Mouse (Mus musculus) neural tube, embryonic 15.5 days (tissue): ENCODE data around the gene Ndufaf5. TPM values are rescaled to one million over a fixed set of nuclear protein-coding genes. Genes with fewer than 3 reads are reported as not detected.

Experiments
- ATAC-seq: fragments of 200-750 bp; cut with Nextera tagmentation; 2 replicates; pipeline ENCODE4 v1.8.0; 2017; ENCODE audit warnings: mild to moderate bottlenecking, moderate TSS enrichment, moderate library complexity; ENCODE audit not compliant: low FRiP score
- H3K27ac ChIP-seq: fragments of 300-500 bp; sonication (generic); replicated peaks from 2 replicates; pipeline ENCODE4 v1.5.1; 2015; ENCODE audit warnings: mild to moderate bottlenecking, inconsistent platforms
- H3K27me3 ChIP-seq: fragments of 300-500 bp; sonication (generic); replicated peaks from 2 replicates; pipeline ENCODE4 v1.6.1; 2015; ENCODE audit warnings: inconsistent platforms
- H3K36me3 ChIP-seq: fragments of 300-500 bp; sonication (generic); 2 replicates; pipeline ENCODE4 v1.6.1; 2015; ENCODE audit warnings: inconsistent platforms
- H3K4me1 ChIP-seq: fragments of 300-500 bp; sonication (generic); 2 replicates; pipeline ENCODE4 v1.6.1; 2015; ENCODE audit warnings: inconsistent platforms
- H3K4me2 ChIP-seq: fragments of 300-500 bp; sonication (generic); 2 replicates; pipeline ENCODE4 v1.6.1; 2015; ENCODE audit warnings: inconsistent platforms, mild to moderate bottlenecking, moderate library complexity
- H3K4me3 ChIP-seq: fragments of 300-500 bp; sonication (generic); replicated peaks from 2 replicates; pipeline ENCODE4 v1.5.1; 2015; ENCODE audit warnings: mild to moderate bottlenecking, inconsistent platforms
- H3K9ac ChIP-seq: fragments of 300-500 bp; sonication (generic); replicated peaks from 2 replicates; pipeline ENCODE4 v1.6.1; 2015; ENCODE audit warnings: mild to moderate bottlenecking, inconsistent platforms
- H3K9me3 ChIP-seq: fragments of 300-500 bp; sonication (generic); replicated peaks from 2 replicates; pipeline ENCODE4 v1.6.1; 2016; ENCODE audit warnings: inconsistent platforms
- WGBS: fragments of 180-500 bp; shearing (Covaris S2); methylation state at CpG from one replicate; pipeline ENCODE4 v1.1.7; 2015; ENCODE audit warnings: mixed read lengths; 5-methylcytosine and 5-hydroxymethylcytosine counted together
- polyA plus RNA-seq: library from polyadenylated mRNA; unstranded; fragments of >200 nt; fragmentation: Nextera tagmentation; extraction: Ambion mirVana; gene quantifications from 2 replicates; pipeline ENCODE4 v1.2.1, GENCODE M21; 2015

Ndufaf5 gene
- polyA plus RNA-seq, 1 experiment from 2014 or later: 69.4 TPM

DNA sequence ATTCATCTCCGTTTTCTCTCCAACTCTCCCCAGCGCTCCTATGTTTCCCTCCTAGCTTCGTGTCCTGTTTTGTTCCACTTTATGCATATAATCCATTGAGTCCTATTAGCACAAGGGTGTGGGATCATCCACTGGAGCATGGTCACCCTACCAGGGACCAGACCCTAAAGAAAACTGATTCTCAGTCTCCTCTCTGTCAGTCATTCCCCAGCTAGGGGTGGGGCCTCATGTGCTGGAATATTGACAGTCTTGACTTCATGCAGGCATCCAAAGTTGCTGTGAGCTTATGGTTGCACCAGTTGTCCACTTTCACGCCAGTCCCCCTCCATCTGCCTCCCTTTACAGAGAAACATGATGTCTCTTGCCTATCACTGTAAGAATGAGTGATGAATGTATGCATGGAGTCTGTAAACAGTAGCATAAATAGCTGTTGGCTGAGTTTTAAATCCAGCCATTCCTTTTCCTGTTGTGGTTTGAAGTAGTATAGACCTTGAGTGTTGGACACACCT, 44.1 kb downstream of the Ndufaf5 start:
- Histone ChIP-seq H3K4me2 (no peak overlapping the region), H3K4me3 (no peak overlapping the region), H3K36me3 (no peaks in the 10 kb centered on the region), H3K4me1 (0 out of 2 replicates have a peak, but pooled peaks cover 2% of the 10 kb centered on the region), H3K9ac (no peak overlapping the region), H3K27ac (no peak overlapping the region), H3K27me3 (no peaks in the 10 kb centered on the region), H3K9me3 (no peaks in the 10 kb centered on the region)
- ATAC-seq: no peak
- WGBS: 96% methylated on average over 4 of the region's 4 CpGs

DNA sequence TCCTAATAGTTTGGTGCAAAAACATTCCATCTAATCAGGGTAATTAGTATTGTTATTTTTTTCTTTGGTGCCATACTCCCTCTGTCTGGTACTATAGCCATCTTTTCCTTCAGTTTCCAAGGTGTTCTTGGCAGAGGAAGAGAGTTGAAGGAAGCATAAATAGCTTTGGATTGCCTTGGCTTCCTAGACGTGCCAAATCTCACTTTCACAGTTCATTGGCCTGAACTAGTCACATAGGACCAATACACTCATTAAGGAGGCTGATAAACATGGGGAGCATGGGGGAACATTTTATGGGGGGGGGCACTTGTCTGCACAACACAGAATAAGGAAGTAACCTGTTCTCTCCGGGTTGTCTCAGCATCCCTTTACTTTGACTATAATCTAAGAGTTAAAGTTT, 45.0 kb downstream of the Ndufaf5 start:
- WGBS: 54% methylated on average over 2 of the region's 2 CpGs
- no peaks in the 10 kb centered on the region for H3K27me3 ChIP-seq
- H3K4me2 ChIP-seq: no peak overlapping the region
- H3K4me3 ChIP-seq: no peak overlapping the region
- no peak overlapping the region for H3K9ac ChIP-seq
- no peaks in the 10 kb centered on the region for H3K36me3 ChIP-seq
- 0 out of 2 replicates have a peak, but pooled peaks have one; percentile 38 for ATAC-seq
- H3K9me3 ChIP-seq: no peaks in the 10 kb centered on the region
- H3K4me1 ChIP-seq: 0 out of 2 replicates have a peak, but pooled peaks cover 2% of the 10 kb centered on the region
- H3K27ac ChIP-seq: no peak overlapping the region

DNA sequence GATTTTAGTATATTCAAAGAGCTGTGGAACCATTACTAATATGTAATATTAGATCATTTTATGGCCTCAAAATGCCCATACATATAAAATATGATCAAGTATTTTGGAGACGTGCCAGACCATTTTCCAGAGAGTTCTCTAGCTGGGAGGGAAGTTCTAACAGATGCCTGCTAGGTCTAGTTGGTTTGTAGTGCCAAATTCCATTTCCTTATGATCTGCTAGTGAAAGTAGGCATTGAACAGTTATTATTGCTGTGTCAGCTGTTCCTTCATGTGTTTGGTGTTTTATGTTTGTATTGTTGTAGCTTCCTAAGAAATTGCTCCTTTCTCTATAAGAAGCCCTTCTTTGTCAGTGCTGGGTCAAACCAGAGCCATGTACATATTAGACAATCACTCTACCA, 45.5 kb downstream of the Ndufaf5 start:
- WGBS: 73% methylated on average over 1 of the region's 1 CpGs
- Histone ChIP-seq H3K9ac (no peak overlapping the region), H3K4me3 (no peak overlapping the region), H3K36me3 (no peaks in the 10 kb centered on the region), H3K27ac (no peak overlapping the region), H3K9me3 (no peaks in the 10 kb centered on the region), H3K27me3 (no peaks in the 10 kb centered on the region), H3K4me1 (0 out of 2 replicates have a peak, but pooled peaks cover 2% of the 10 kb centered on the region), H3K4me2 (no peak overlapping the region)
- no peak for ATAC-seq

DNA sequence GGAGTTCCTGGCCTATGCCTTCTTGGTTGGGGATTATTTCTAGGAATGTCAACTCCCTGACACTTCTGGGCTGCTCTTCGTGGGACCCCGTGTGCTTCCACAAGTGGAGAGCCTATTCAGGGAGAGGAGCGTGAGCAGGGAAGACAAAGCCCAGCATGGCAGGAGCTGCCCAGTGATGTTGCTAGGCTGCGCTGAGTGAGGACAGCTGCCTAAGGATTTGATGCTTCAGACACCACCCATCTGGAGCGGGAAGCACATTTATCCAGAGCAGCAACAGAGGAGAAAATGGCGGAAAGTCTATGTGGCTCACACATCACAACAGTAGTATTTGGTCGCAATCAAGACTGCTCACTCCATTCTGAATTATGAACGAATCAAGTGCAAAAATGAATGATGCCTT, 49.9 kb downstream of the Ndufaf5 start:
- Histone ChIP-seq H3K4me3 (no peak overlapping the region), H3K27me3 (no peaks in the 10 kb centered on the region), H3K4me2 (no peak overlapping the region), H3K4me1 (0 out of 2 replicates have a peak, but pooled peaks cover 2% of the 10 kb centered on the region), H3K9ac (no peak overlapping the region), H3K36me3 (no peaks in the 10 kb centered on the region), H3K9me3 (no peaks in the 10 kb centered on the region), H3K27ac (no peak overlapping the region)
- no peak for ATAC-seq
- 55% methylated on average over 8 of the region's 8 CpGs for WGBS

DNA sequence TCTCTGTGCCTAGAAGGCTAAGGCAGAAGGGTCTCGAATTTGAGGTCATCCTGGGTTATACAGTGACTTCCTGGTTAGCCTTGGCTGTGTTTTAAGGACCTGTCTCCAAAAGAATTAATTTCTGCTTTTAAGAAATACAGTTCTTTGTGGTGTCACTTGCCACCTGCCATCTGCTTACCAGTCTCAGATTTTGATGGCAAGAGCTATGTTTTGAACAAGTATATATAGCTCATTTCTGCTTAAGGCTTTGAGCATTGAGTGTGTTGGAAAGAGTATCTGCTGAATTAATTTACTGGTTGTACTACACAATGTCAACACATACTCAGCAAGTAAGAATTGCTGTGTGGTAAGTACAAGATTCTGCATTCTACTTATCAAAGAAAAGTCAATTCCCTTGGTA, 59.8 kb downstream of the Ndufaf5 start:
- 68% methylated on average over 1 of the region's 1 CpGs for WGBS
- Histone ChIP-seq H3K27ac (no peak overlapping the region), H3K27me3 (no peaks in the 10 kb centered on the region), H3K4me3 (no peak overlapping the region), H3K9ac (no peak overlapping the region), H3K4me2 (no peak overlapping the region), H3K36me3 (no peaks in the 10 kb centered on the region), H3K4me1 (no peaks in the 10 kb centered on the region), H3K9me3 (no peaks in the 10 kb centered on the region)
- no peak for ATAC-seq

DNA sequence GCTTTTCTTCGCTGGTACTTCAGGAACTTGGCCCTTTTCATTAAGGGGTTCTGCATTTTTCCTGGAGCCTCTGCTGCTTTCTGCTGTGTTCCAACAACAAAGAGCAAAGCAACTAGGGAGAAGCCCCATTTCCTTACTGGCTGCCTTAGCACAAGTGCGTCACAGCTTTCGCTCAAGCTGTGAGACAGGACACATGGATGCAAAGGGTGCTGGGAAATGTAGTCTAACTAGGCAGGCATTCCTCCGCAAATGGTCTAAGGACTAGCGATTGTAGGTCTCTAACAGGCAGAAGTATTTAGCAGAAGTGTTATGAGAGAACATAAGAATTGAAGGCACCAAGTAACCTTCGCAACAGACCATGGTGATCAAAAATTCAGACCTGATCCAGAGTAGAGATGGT, 66.8 kb downstream of the Ndufaf5 start:
- H3K4me2 ChIP-seq: peak overlapping the region; percentile 22; the same call in 1 of the 2 replicates
- H3K36me3 ChIP-seq: no peaks in the 10 kb centered on the region

DNA sequence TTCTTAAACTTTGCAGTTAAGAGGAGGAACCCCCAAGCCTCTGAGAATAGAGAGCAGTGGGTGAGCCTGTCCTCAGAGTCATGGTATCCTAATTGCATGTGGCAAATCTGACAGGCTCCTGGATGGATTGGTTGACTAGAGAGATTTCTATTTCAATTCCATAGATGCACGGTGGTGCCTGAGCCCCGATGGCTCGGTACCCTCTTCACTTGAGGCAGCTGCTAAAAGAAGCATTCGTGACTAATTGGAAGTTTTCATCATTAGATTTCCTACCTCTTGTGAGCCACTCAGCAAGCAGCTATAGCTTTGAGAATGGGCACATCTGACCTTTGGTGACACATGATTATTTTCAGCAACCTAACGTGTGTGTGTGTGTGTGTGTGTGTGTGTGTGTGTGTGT, 71.9 kb downstream of the Ndufaf5 start:
- Histone ChIP-seq H3K4me2 (no peak overlapping the region), H3K4me3 (no peak overlapping the region), H3K27me3 (no peaks in the 10 kb centered on the region), H3K4me1 (no peaks in the 10 kb centered on the region), H3K27ac (no peak overlapping the region), H3K9me3 (no peaks in the 10 kb centered on the region), H3K9ac (no peak overlapping the region), H3K36me3 (no peaks in the 10 kb centered on the region)
- ATAC-seq: no peak
- 65% methylated on average over 5 of the region's 5 CpGs for WGBS

More for the DNA sequence above, 66.8 kb downstream of the Ndufaf5 start:
- H3K9ac ChIP-seq: no peak overlapping the region
- 59% methylated on average over 6 of the region's 6 CpGs for WGBS
- H3K27me3 ChIP-seq: no peaks in the 10 kb centered on the region
- no peak overlapping the region for H3K27ac ChIP-seq
- no peak overlapping the region for H3K4me3 ChIP-seq
- peak; percentile 57; the same call in 1 of the 2 replicates for ATAC-seq
- no peaks in the 10 kb centered on the region for H3K4me1 ChIP-seq
- no peaks in the 10 kb centered on the region for H3K9me3 ChIP-seq

DNA sequence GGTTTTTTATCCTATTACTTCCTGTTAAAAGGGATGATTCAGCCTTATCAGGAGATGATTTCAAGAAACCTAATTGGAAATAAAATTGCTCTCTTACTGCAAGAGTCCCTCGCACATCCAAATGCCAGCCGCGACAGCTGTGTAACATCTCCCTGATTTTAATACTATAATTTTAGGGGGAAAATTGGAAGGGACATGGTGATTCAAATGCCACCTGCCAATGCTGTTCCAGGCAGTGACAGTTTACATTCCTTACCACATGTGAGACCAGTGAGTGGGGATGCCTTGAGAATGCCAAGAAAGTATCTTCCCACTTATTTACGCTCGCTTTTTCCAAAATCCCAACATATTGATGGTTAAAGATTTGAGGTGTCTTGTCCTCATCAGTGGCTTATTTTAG, 72.7 kb downstream of the Ndufaf5 start:
- no peak for ATAC-seq
- Histone ChIP-seq H3K9ac (no peak overlapping the region), H3K36me3 (no peaks in the 10 kb centered on the region), H3K4me1 (no peaks in the 10 kb centered on the region), H3K4me3 (no peak overlapping the region), H3K27ac (no peak overlapping the region), H3K9me3 (no peaks in the 10 kb centered on the region), H3K27me3 (no peaks in the 10 kb centered on the region), H3K4me2 (no peak overlapping the region)
- 85% methylated on average over 5 of the region's 5 CpGs for WGBS

Other genes starting within 250 kb of the Ndufaf5 start
- gene Tasp1, start 103.8 kb upstream of the Ndufaf5 start, polyA plus RNA-seq: 20.6 and 26.1 TPM in 2 replicates
- not detected in 2 replicates for gene Gm17374, start 18.6 kb upstream of the Ndufaf5 start, polyA plus RNA-seq
- gene Esf1, start 85 bp upstream of the Ndufaf5 start, polyA plus RNA-seq: 18.6 and 20.4 TPM in 2 replicates
- not detected in 2 replicates for gene Sel1l2, start 219.1 kb downstream of the Ndufaf5 start, polyA plus RNA-seq
- gene Macrod2, start 224.7 kb downstream of the Ndufaf5 start, polyA plus RNA-seq: 76.1 and 89.4 TPM in 2 replicates